Mouse (Mus musculus) limb, embryonic 10.5 days (tissue): Measurements from ENCODE around the gene 4930519P11Rik. TPM values are rescaled to one million over a fixed set of nuclear protein-coding genes. Genes with fewer than 3 reads are reported as not detected.

ENCODE experiments used
- DNase-seq: peaks from one replicate; pipeline ENCODE4 v3.0.0-alpha.2; 2017; ENCODE audit warnings: low spot score
- H3K27ac ChIP-seq: fragments of 300-500 bp; sonication (generic); 2 replicates; pipeline ENCODE4 v1.5.1; 2016; ENCODE audit warnings: mild to moderate bottlenecking
- H3K27me3 ChIP-seq: fragments of 300-500 bp; sonication (generic); 2 replicates; pipeline ENCODE4 v1.6.1; 2016; ENCODE audit warnings: low read depth, mild to moderate bottlenecking; ENCODE audit not compliant: poor library complexity, severe bottlenecking
- H3K36me3 ChIP-seq: fragments of 300-500 bp; sonication (generic); 2 replicates; pipeline ENCODE4 v1.6.1; 2016; ENCODE audit warnings: mild to moderate bottlenecking, moderate library complexity
- H3K4me1 ChIP-seq: fragments of 300-500 bp; sonication (generic); 2 replicates; pipeline ENCODE4 v1.6.1; 2016
- H3K4me3 ChIP-seq: fragments of 300-500 bp; sonication (generic); 2 replicates; pipeline ENCODE4 v1.5.1; 2016; ENCODE audit warnings: mild to moderate bottlenecking, moderate library complexity
- H3K9me3 ChIP-seq: fragments of 300-500 bp; sonication (generic); replicated peaks from 2 replicates; pipeline ENCODE4 v1.6.1; 2016; ENCODE audit warnings: mild to moderate bottlenecking
- WGBS: fragments of 180-500 bp; shearing (Covaris S2); methylation state at CpG from one replicate; pipeline ENCODE4 v1.1.7; 2016; 5-methylcytosine and 5-hydroxymethylcytosine counted together
- polyA plus RNA-seq: library from polyadenylated mRNA; unstranded; fragments of >200 nt; fragmentation: Nextera tagmentation; extraction: Ambion mirVana; gene quantifications from 2 replicates; pipeline ENCODE4 v1.2.1, GENCODE M21; 2016

The 4930519P11Rik gene
- polyA plus RNA-seq, 1 experiment from 2014 or later: 0.64 TPM

DNA sequence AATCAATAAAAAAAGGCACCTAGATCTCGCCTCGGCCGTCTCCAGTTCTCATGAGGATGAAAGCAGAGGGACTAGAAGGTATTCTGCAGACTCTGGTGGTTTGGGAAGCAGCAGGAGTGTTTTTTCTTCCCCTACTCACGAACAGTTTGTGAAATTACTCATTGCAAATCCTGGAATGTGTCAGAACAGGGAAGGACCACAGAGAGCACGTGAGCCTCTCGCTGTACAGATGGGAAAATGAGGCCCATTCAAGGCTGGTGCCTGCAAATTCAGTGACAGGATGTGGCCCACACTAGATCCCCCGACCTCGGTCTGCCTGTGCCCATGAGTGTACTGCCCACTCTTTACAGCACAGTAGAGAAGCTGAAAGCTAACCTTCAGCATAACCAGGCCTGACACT lies 41.3 kb downstream of the 4930519P11Rik start:
- no peak overlapping the region for H3K4me3 ChIP-seq
- H3K36me3 ChIP-seq: 0 out of 2 replicates have a peak, but pooled peaks cover 3% of the 10 kb centered on the region
- 81% methylated on average over 8 of the region's 8 CpGs for WGBS
- no peak overlapping the region for H3K27ac ChIP-seq
- H3K27me3 ChIP-seq: no peaks in the 10 kb centered on the region
- DNase-seq: no peak
- H3K4me1 ChIP-seq: peaks cover 35% of the 10 kb centered on the region
- H3K9me3 ChIP-seq: no peaks in the 10 kb centered on the region

- no peak overlapping the region for H3K27ac ChIP-seq
- peaks cover 42% of the 10 kb centered on the region for H3K4me1 ChIP-seq
- DNase-seq: no peak
- H3K36me3 ChIP-seq: 0 out of 2 replicates have a peak, but pooled peaks cover 3% of the 10 kb centered on the region
- no peaks in the 10 kb centered on the region for H3K9me3 ChIP-seq
- H3K4me3 ChIP-seq: no peak overlapping the region
- no peaks in the 10 kb centered on the region for H3K27me3 ChIP-seq
- 73% methylated on average over 4 of the region's 4 CpGs for WGBS
Observed at GRCm38 (mm10) chr2:154571266-154571665, 42.0 kb downstream of the 4930519P11Rik start.

- Histone ChIP-seq H3K36me3 (peaks cover 5% of the 10 kb centered on the region; the same call in 1 of the 2 replicates), H3K27ac (peak overlapping the region; percentile 97; the same call in 1 of the 2 replicates), H3K4me1 (peaks cover 48% of the 10 kb centered on the region), H3K9me3 (no peaks in the 10 kb centered on the region), H3K4me3 (peak overlapping the region; percentile 93; the same call in 1 of the 2 replicates), H3K27me3 (no peaks in the 10 kb centered on the region)
- DNase-seq: no peak
- 75% methylated on average over 4 of the region's 4 CpGs for WGBS
Observed at GRCm38 (mm10) chr2:154570666-154571065, 42.6 kb downstream of the 4930519P11Rik start.

DNA sequence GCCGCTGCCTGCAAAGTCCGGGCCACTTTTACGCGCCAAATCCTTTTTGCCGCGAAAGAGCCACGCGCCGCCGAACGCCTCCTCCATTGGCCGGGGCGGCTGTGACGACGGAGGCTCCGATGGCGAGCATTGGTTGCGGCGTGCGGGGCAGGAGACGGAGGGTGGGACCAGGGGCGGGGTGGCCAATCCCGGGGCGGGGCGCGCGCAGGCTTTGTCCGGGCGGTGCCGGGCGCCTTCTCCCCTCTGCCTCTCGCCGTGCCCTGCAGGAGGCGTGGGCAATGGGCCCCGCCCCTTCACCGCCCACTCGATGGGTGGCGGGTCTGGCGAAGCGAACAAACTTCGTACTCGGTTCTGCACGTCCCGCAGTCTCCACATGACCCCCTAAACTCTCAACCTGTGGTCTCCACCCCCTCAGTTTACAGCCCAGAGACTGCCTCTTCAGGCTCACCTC lies 43.4 kb downstream of the 4930519P11Rik start, which contains the start of gene E2f1:
Gene E2f1, minus strand, starts transcription at position 57 of the 451 bp plus-strand sequence.
- peak; percentile 99 for DNase-seq
- H3K27ac ChIP-seq: peak within 1 kb of the TSS; percentile 97
- H3K4me1 ChIP-seq: peaks cover 50% of the 10 kb centered on the region
- peaks cover 10% of the 10 kb centered on the region for H3K36me3 ChIP-seq
- no peaks in the 10 kb centered on the region for H3K9me3 ChIP-seq
- under 1% methylated on average over 41 of the region's 44 CpGs for WGBS
- H3K27me3 ChIP-seq: no peaks in the 10 kb centered on the region
- peak within 1 kb of the TSS; percentile 93 for H3K4me3 ChIP-seq

DNA sequence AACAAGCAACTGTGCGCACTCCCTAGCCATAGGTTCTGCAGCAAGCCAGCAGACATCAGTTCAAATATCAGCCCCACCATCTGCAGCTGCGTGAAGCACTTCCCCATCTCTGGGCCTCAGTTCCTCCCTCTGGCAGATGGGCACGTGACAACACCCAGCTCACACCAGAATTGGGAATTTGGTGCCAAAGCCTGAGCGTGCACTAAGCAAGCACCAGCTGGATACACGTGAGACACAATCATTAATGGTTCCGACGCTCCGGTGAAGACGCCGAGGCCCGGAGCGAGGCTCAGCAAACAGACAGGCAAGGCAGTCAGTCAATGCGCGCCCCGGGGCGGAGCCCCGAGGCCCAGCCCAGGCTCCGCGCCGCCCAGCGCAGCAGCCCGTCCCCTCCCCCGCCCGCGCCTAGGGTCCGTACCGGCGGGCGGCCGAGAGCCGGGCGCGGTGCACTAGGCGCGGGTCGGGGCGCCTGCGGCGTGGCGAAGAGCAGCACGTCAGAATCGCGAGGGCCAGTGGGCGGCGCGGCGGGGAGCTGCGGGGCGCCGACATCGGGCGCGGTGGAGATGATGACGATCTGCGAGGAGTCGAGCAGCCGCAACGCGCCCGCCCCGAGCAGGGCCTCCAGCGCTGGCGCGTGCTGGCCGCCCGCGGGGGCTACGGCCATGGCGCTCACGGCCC lies 44.0 kb downstream of the 4930519P11Rik start:
- WGBS: under 1% methylated on average over 69 of the region's 70 CpGs
- Histone ChIP-seq H3K27ac (peak overlapping the region; percentile 97), H3K36me3 (peaks cover 16% of the 10 kb centered on the region), H3K4me1 (peaks cover 50% of the 10 kb centered on the region), H3K4me3 (peak overlapping the region; percentile 93), H3K9me3 (no peaks in the 10 kb centered on the region), H3K27me3 (no peaks in the 10 kb centered on the region)
- DNase-seq: peak; percentile 83

GRCm38 (mm10) chr2:154568329-154569070 lies 44.7 kb downstream of the 4930519P11Rik start:
- H3K9me3 ChIP-seq: no peaks in the 10 kb centered on the region
- peak overlapping the region; percentile 93 for H3K4me3 ChIP-seq
- no peaks in the 10 kb centered on the region for H3K27me3 ChIP-seq
- peaks cover 50% of the 10 kb centered on the region for H3K4me1 ChIP-seq
- 39% methylated on average over 10 of the region's 10 CpGs for WGBS
- H3K36me3 ChIP-seq: peaks cover 23% of the 10 kb centered on the region
- DNase-seq: peak; percentile 42
- H3K27ac ChIP-seq: peak overlapping the region; percentile 97

DNA sequence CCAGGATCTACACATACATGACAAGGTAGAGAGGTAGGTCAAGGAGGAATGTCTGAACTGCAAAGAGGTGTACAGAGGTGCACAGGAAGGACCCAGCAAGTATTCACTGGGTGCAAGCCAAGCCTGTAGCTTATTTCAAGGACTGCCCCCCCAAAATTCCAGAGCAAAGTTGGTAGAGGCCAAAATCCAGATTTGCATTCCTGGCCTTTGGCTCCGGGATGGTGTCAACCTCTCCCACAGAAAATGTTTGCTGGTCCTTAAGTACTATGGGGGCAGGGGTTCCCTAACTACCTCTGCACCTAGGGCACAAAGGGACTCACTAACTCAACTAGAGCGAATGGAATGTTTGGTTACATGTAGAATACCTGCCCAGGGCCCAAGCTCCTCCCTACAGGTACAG lies 45.5 kb downstream of the 4930519P11Rik start:
- H3K4me3 ChIP-seq: peak overlapping the region; percentile 93
- no peak for DNase-seq

DNA sequence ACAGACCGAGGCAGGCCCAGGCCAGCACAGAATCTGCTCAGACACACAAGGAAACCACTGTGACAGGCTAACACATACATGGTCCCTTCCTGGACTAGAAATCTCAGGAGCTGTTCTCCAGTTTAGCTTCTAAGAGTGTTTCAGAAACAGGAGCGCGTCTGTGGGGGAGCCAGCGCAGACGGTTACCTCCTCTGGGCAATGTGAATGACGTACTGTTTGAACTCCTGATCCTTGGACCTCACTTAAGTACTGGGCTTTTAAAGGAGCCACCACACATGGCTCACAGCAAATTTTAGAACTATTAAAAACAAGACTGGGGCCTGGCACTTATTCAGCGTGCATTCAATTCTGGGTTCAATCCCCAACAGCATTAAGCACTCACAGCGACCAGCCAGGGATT lies 46.6 kb downstream of the 4930519P11Rik start:
- no peak for DNase-seq
- no peak overlapping the region for H3K4me3 ChIP-seq
- H3K4me1 ChIP-seq: peaks cover 48% of the 10 kb centered on the region
- no peaks in the 10 kb centered on the region for H3K9me3 ChIP-seq
- H3K27me3 ChIP-seq: no peaks in the 10 kb centered on the region
- H3K36me3 ChIP-seq: peaks cover 42% of the 10 kb centered on the region
- WGBS: 65% methylated on average over 8 of the region's 8 CpGs
- no peak overlapping the region; the same call in 1 of the 2 replicates for H3K27ac ChIP-seq

More for the DNA sequence above, 45.5 kb downstream of the 4930519P11Rik start:
- H3K36me3 ChIP-seq: peaks cover 30% of the 10 kb centered on the region
- H3K27me3 ChIP-seq: no peaks in the 10 kb centered on the region
- H3K27ac ChIP-seq: peak overlapping the region; percentile 97; the same call in 1 of the 2 replicates
- H3K4me1 ChIP-seq: peaks cover 50% of the 10 kb centered on the region
- H3K9me3 ChIP-seq: no peaks in the 10 kb centered on the region
- 80% methylated on average over 2 of the region's 2 CpGs for WGBS

GRCm38 (mm10) chr2:154565562-154565961 lies 47.7 kb downstream of the 4930519P11Rik start:
- Histone ChIP-seq H3K27ac (no peak overlapping the region), H3K9me3 (no peaks in the 10 kb centered on the region), H3K36me3 (peaks cover 53% of the 10 kb centered on the region), H3K4me3 (no peak overlapping the region), H3K27me3 (no peaks in the 10 kb centered on the region), H3K4me1 (peaks cover 43% of the 10 kb centered on the region)
- 78% methylated on average over 3 of the region's 3 CpGs for WGBS
- DNase-seq: no peak

GRCm38 (mm10) chr2:154563612-154564170 lies 49.5 kb downstream of the 4930519P11Rik start:
- Histone ChIP-seq H3K36me3 (peaks cover 63% of the 10 kb centered on the region), H3K4me3 (no peak overlapping the region), H3K27me3 (no peaks in the 10 kb centered on the region; the same call in 1 of the 2 replicates), H3K27ac (no peak overlapping the region), H3K4me1 (peaks cover 35% of the 10 kb centered on the region), H3K9me3 (no peaks in the 10 kb centered on the region)
- no peak for DNase-seq
- WGBS: 90% methylated on average over 22 of the region's 22 CpGs
